Mouse (Mus musculus) erythroblast, embryonic 14.5 days (primary cell): ENCODE results near the gene Tomt.

Experiments
- GATA1 ChIP-seq: IDR thresholded peaks from 2 replicates; pipeline ENCODE4 v1.6.1; 2012; ENCODE audit warnings: low read length, inconsistent platforms, mixed read lengths
- TAL1 ChIP-seq: IDR thresholded peaks from 3 replicates; pipeline ENCODE4 v1.6.1; 2012; ENCODE audit warnings: low read length, inconsistent platforms, mixed read lengths

DNA sequence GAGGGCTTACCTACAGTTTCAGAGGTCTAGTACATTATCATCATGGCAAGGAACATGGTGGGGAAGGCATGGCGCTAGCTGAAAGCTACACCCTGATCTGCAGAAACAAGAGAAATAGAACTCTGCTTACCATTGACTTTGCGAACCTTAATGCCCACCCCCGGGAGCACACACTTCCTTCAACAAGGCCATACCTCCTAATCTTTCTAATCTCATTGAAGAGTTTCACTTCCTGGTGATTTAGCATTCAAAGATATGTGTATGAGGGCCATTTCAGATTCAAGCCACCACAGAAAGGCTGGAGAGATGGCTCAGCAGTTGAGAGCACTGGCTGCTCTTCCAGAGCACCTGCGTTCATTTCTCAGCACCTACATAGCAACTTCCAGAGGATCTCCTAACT lies 49.1 kb downstream of the Tomt start, which contains the start of gene Folr2:
- no peak for TF ChIP-seq GATA1
- no peak for TF ChIP-seq TAL1
